In the genomic region with DNA sequence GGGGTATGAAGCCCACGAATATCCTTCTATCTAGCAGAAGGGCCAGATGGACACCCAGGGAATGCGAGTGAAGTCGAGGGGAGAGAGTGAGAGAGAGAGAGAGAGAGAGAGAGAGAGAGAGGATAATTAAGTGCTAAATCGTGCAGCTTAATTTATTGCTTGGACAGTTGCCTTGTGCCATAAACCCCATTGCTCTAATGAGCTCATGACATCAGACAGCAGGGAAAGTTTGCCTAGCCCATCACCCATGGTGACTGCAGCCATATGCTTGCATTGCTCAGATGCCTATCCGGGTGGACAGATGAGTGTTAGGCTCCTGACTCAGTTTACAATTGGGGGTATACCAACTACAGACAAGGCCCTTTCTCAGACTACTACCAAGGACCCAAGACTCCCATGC, we compare ENCODE assay signal across 32 mouse cellular contexts.
DNase-seq lines count a peak whose midpoint lies in the region; ATAC-seq and TF ChIP-seq lines count a peak whose summit lies in the region.
"Had no signal": no experiment of that assay in that cellular context is flagged by ENCODE, and none has a peak within 500 bp of the region (broad histone marks: within the 10 kb centered on the region; RNA-seq: fewer than 3 reads in every experiment).

No protein-coding gene starts in this region.

- no peak overlapping the region for H3K27ac ChIP-seq in hindbrain, embryonic 16.5 days (ENCODE audit: low read depth, low read length)
- H3K27ac ChIP-seq in hindbrain, embryonic 14.5 days: no peak overlapping the region
- no peak overlapping the region for H3K27ac ChIP-seq in kidney, postnatal 0 days
- no peak overlapping the region for H3K27ac ChIP-seq in neural tube, embryonic 13.5 days (replicated peaks)
- no peak overlapping the region for H3K27ac ChIP-seq in neural tube, embryonic 15.5 days (replicated peaks)
- H3K27ac ChIP-seq: embryonic facial prominence, embryonic 12.5 days; gastrocnemius, adult 2 months; hindbrain, embryonic 12.5 days; limb, embryonic 10.5 days; limb, embryonic 15.5 days; liver, embryonic 13.5 days; macrophage; midbrain, embryonic 13.5 days had no signal

- H3K36me3 ChIP-seq in hindbrain, embryonic 16.5 days (ENCODE audit: control insufficient read depth, insufficient read depth, low read length): no peaks in the 10 kb centered on the region
- H3K36me3 ChIP-seq in hindbrain, embryonic 14.5 days (replicated peaks; ENCODE audit: control insufficient read depth, insufficient read depth): no peaks in the 10 kb centered on the region
- no peaks in the 10 kb centered on the region for H3K36me3 ChIP-seq in kidney, postnatal 0 days (ENCODE audit: insufficient read depth, low read length)
- no peaks in the 10 kb centered on the region for H3K36me3 ChIP-seq in neural tube, embryonic 13.5 days
- no peaks in the 10 kb centered on the region for H3K36me3 ChIP-seq in neural tube, embryonic 15.5 days
- H3K36me3 ChIP-seq: embryonic facial prominence, embryonic 12.5 days; G1E; hindbrain, embryonic 12.5 days; limb, embryonic 10.5 days; limb, embryonic 15.5 days; liver, embryonic 13.5 days; midbrain, embryonic 13.5 days had no signal

- 50% methylated on average over 5 of the region's 5 CpGs for WGBS in hindbrain, embryonic 16.5 days
- WGBS in hindbrain, embryonic 14.5 days: 71% methylated on average over 5 of the region's 5 CpGs
- 23% methylated on average over 5 of the region's 5 CpGs for WGBS in kidney, postnatal 0 days
- 23% methylated on average over 5 of the region's 5 CpGs for WGBS in neural tube, embryonic 13.5 days
- 25% methylated on average over 5 of the region's 5 CpGs for WGBS in neural tube, embryonic 15.5 days

- no peak overlapping the region for H3K9ac ChIP-seq in hindbrain, embryonic 16.5 days (ENCODE audit: low read depth, low read length)
- H3K9ac ChIP-seq in hindbrain, embryonic 14.5 days: no peak overlapping the region
- no peak overlapping the region for H3K9ac ChIP-seq in kidney, postnatal 0 days (ENCODE audit: low read depth, low read length)
- no peak overlapping the region for H3K9ac ChIP-seq in neural tube, embryonic 13.5 days
- no peak overlapping the region for H3K9ac ChIP-seq in neural tube, embryonic 15.5 days (replicated peaks)
- H3K9ac ChIP-seq: embryonic facial prominence, embryonic 12.5 days; hindbrain, embryonic 12.5 days; limb, embryonic 15.5 days; liver, embryonic 13.5 days; midbrain, embryonic 13.5 days had no signal

- 0 out of 2 replicates have a peak, but pooled peaks cover 2% of the 10 kb centered on the region for H3K27me3 ChIP-seq in hindbrain, embryonic 16.5 days (replicated peaks; ENCODE audit: control insufficient read depth, insufficient read depth, low read length)
- no peaks in the 10 kb centered on the region for H3K27me3 ChIP-seq in hindbrain, embryonic 14.5 days (ENCODE audit: control insufficient read depth, insufficient read depth, low read length)
- no peaks in the 10 kb centered on the region for H3K27me3 ChIP-seq in kidney, postnatal 0 days (ENCODE audit: insufficient read depth, low read length)
- 0 out of 2 replicates have a peak, but pooled peaks cover 4% of the 10 kb centered on the region for H3K27me3 ChIP-seq in neural tube, embryonic 13.5 days
- no peaks in the 10 kb centered on the region for H3K27me3 ChIP-seq in neural tube, embryonic 15.5 days (replicated peaks)
- H3K27me3 ChIP-seq: hindbrain, embryonic 12.5 days; limb, embryonic 15.5 days; liver, embryonic 13.5 days; Patski had no signal

- ATAC-seq in hindbrain, embryonic 16.5 days: 0 out of 2 replicates have a peak, but pooled peaks have one; percentile 50
- ATAC-seq in hindbrain, embryonic 14.5 days (ENCODE audit: low FRiP score): no peak
- ATAC-seq in kidney, postnatal 0 days (replicated peaks; ENCODE audit: low FRiP score, low read depth): no peak
- ATAC-seq in neural tube, embryonic 13.5 days (ENCODE audit: low read depth): 0 out of 2 replicates have a peak, but pooled peaks have one; percentile 60
- ATAC-seq in neural tube, embryonic 15.5 days (ENCODE audit: low FRiP score): no peak
- ATAC-seq: forebrain, embryonic 16.5 days; midbrain, embryonic 13.5 days; Patski had no signal

- H3K4me2 ChIP-seq in hindbrain, embryonic 16.5 days (ENCODE audit: low read length): no peak overlapping the region
- H3K4me2 ChIP-seq in hindbrain, embryonic 14.5 days (replicated peaks): no peak overlapping the region
- H3K4me2 ChIP-seq in kidney, postnatal 0 days (ENCODE audit: low read length): no peak overlapping the region
- no peak overlapping the region for H3K4me2 ChIP-seq in neural tube, embryonic 13.5 days
- H3K4me2 ChIP-seq in neural tube, embryonic 15.5 days: no peak overlapping the region
- H3K4me2 ChIP-seq: embryonic facial prominence, embryonic 12.5 days; heart, embryonic 11.5 days; hindbrain, embryonic 12.5 days; limb, embryonic 15.5 days; liver, embryonic 13.5 days; midbrain, embryonic 13.5 days had no signal

- peaks cover 2% of the 10 kb centered on the region; the same call in 1 of the 2 replicates for H3K4me1 ChIP-seq in hindbrain, embryonic 16.5 days (ENCODE audit: control insufficient read depth, insufficient read depth, low read depth, low read length)
- H3K4me1 ChIP-seq in hindbrain, embryonic 14.5 days (replicated peaks; ENCODE audit: control insufficient read depth, insufficient read depth, low read length): no peaks in the 10 kb centered on the region
- H3K4me1 ChIP-seq in kidney, postnatal 0 days (replicated peaks; ENCODE audit: insufficient read depth, low read length): no peaks in the 10 kb centered on the region
- peaks cover 12% of the 10 kb centered on the region; the same call in 1 of the 2 replicates for H3K4me1 ChIP-seq in neural tube, embryonic 13.5 days (replicated peaks)
- no peaks in the 10 kb centered on the region; the same call in 1 of the 2 replicates for H3K4me1 ChIP-seq in neural tube, embryonic 15.5 days
- H3K4me1 ChIP-seq: liver, embryonic 13.5 days had no signal

- H3K9me3 ChIP-seq in hindbrain, embryonic 16.5 days (ENCODE audit: control insufficient read depth, low read length): no peaks in the 10 kb centered on the region
- no peaks in the 10 kb centered on the region for H3K9me3 ChIP-seq in hindbrain, embryonic 14.5 days (ENCODE audit: control insufficient read depth, low read length)
- no peaks in the 10 kb centered on the region for H3K9me3 ChIP-seq in kidney, postnatal 0 days (replicated peaks; ENCODE audit: low read length)
- H3K9me3 ChIP-seq in neural tube, embryonic 13.5 days: no peaks in the 10 kb centered on the region
- no peaks in the 10 kb centered on the region for H3K9me3 ChIP-seq in neural tube, embryonic 15.5 days (replicated peaks)
- H3K9me3 ChIP-seq: embryonic facial prominence, embryonic 12.5 days; G1E; hindbrain, embryonic 12.5 days; limb, embryonic 10.5 days; limb, embryonic 15.5 days; liver, embryonic 13.5 days; midbrain, embryonic 13.5 days had no signal

- no peak for TF ChIP-seq CTCF in kidney, postnatal 0 days (IDR thresholded peaks at IDR 0.05; ENCODE audit: low read depth)

- no peak for DNase-seq in hindbrain, embryonic 14.5 days (ENCODE audit: low spot score)
- DNase-seq in kidney, postnatal 0 days (ENCODE audit: low spot score): peak; percentile 55
- DNase-seq in kidney, adult 18-20 months: no peak
- DNase-seq in thymus, postnatal 25 days: no peak
- DNase-seq: adrenal gland, postnatal 10 days; cerebellum, adult 11-12 months; cerebellum, adult 9-11 months; embryo, embryonic 11 days; gastrocnemius, adult 2 months; gastrocnemius, postnatal 36 days; heart, adult 18-20 months; heart, postnatal 36 days; layer of hippocampus, adult 9-11 months; liver, embryonic 13.5 days; lung, adult 2 months; lung, postnatal 10 days; right cerebral cortex, adult 18-20 months; spleen, adult 18-20 months; thymus, postnatal 14 days had no signal

- no peak overlapping the region for H3K4me3 ChIP-seq in hindbrain, embryonic 16.5 days (ENCODE audit: low read length)
- no peak overlapping the region for H3K4me3 ChIP-seq in hindbrain, embryonic 14.5 days (replicated peaks; ENCODE audit: low read length)
- H3K4me3 ChIP-seq in kidney, postnatal 0 days (replicated peaks; ENCODE audit: low read depth, low read length): no peak overlapping the region
- no peak overlapping the region for H3K4me3 ChIP-seq in neural tube, embryonic 13.5 days
- H3K4me3 ChIP-seq in neural tube, embryonic 15.5 days (replicated peaks): no peak overlapping the region
- H3K4me3 ChIP-seq: embryonic facial prominence, embryonic 12.5 days; gastrocnemius, adult 2 months; hindbrain, embryonic 12.5 days; limb, embryonic 10.5 days; limb, embryonic 15.5 days; liver, embryonic 13.5 days; midbrain, embryonic 13.5 days had no signal

Comparison
In these comparisons a context has a peak if more than half of its experiments do, and no peak if none do; other contexts are left out.
1. ATAC-seq: peak in hindbrain, embryonic 16.5 days (single experiment) and neural tube, embryonic 13.5 days (single experiment); none in hindbrain, embryonic 14.5 days (single experiment), kidney, postnatal 0 days (single experiment) and neural tube, embryonic 15.5 days (single experiment).